In genomic region chr8:122735542-122736473, GRCm38 (mm10) we compare ENCODE assay signal across 11 mouse cellular contexts. TPM values are rescaled to one million over a fixed set of nuclear protein-coding genes. Genes with fewer than 3 reads are reported as not detected.
A peak's percentile ranks its signal among the peaks of the same experiment; 100 is the strongest.
DNase-seq lines count a peak whose midpoint lies in the region; ATAC-seq lines count a peak whose summit lies in the region.
"Had no signal": no experiment of that assay in that cellular context is flagged by ENCODE, and none has a peak within 500 bp of the region (broad histone marks: within the 10 kb centered on the region; RNA-seq: fewer than 3 reads in every experiment).

No protein-coding gene starts in this region.

- DNase-seq in forebrain, embryonic 11.5 days (ENCODE audit: low spot score), result no peak
- DNase-seq in c-Kit-negative CD71-positive TER-119-positive erythroid progenitor cells, embryonic 14.5 days (ENCODE audit: low read depth, low spot score), result peak; percentile 57
- DNase-seq in hindbrain, embryonic 11.5 days (ENCODE audit: low spot score), result no peak
- DNase-seq in gastrocnemius, postnatal 36 days, result no peak
- DNase-seq in urinary bladder, postnatal 14 days (ENCODE audit: low spot score), result no peak
- no peak for DNase-seq in gastrocnemius, adult 8-10 months (ENCODE audit: low spot score in 2 of 2)
- DNase-seq: gastrocnemius, postnatal 10 days; right cerebral cortex, postnatal 14 days had no signal

- H3K27me3 ChIP-seq in forebrain, embryonic 13.5 days, result peaks cover 10% of the 10 kb centered on the region; the same call in 1 of the 2 replicates
- peaks cover 2% of the 10 kb centered on the region; the same call in 1 of the 2 replicates for H3K27me3 ChIP-seq in forebrain, embryonic 11.5 days (ENCODE audit: control insufficient read depth, insufficient read depth, low read length)
- no peaks in the 10 kb centered on the region for H3K27me3 ChIP-seq in hindbrain, embryonic 11.5 days (ENCODE audit: control insufficient read depth, insufficient read depth, low read length)
- H3K27me3 ChIP-seq in midbrain, embryonic 13.5 days, result peaks cover 3% of the 10 kb centered on the region

- peaks cover 73% of the 10 kb centered on the region for H3K4me1 ChIP-seq in forebrain, embryonic 13.5 days
- peaks cover 16% of the 10 kb centered on the region for H3K4me1 ChIP-seq in forebrain, embryonic 11.5 days (replicated peaks; ENCODE audit: control insufficient read depth, insufficient read depth, low read length)
- peaks cover 5% of the 10 kb centered on the region for H3K4me1 ChIP-seq in hindbrain, embryonic 11.5 days (replicated peaks; ENCODE audit: control insufficient read depth, insufficient read depth, low read length)
- H3K4me1 ChIP-seq in midbrain, embryonic 13.5 days (replicated peaks), result peaks cover 58% of the 10 kb centered on the region

- H3K36me3 ChIP-seq in forebrain, embryonic 13.5 days (ENCODE audit: poor library complexity, severe bottlenecking), result no peaks in the 10 kb centered on the region
- H3K36me3 ChIP-seq in forebrain, embryonic 11.5 days (ENCODE audit: control insufficient read depth, insufficient read depth, low read length), result no peaks in the 10 kb centered on the region
- no peaks in the 10 kb centered on the region for H3K36me3 ChIP-seq in hindbrain, embryonic 11.5 days (ENCODE audit: control insufficient read depth, insufficient read depth, low read length)
- no peaks in the 10 kb centered on the region for H3K36me3 ChIP-seq in midbrain, embryonic 13.5 days
- H3K36me3 ChIP-seq: limb, embryonic 13.5 days had no signal

- ATAC-seq in forebrain, embryonic 13.5 days, result no peak
- no peak for ATAC-seq in forebrain, embryonic 11.5 days (replicated peaks; ENCODE audit: low FRiP score)
- no peak for ATAC-seq in hindbrain, embryonic 11.5 days (ENCODE audit: low FRiP score)
- no peak for ATAC-seq in midbrain, embryonic 13.5 days

- no peak overlapping the region for H3K4me2 ChIP-seq in forebrain, embryonic 13.5 days
- no peak overlapping the region for H3K4me2 ChIP-seq in forebrain, embryonic 11.5 days (ENCODE audit: low read depth, low read length, severe bottlenecking)
- H3K4me2 ChIP-seq in hindbrain, embryonic 11.5 days (replicated peaks; ENCODE audit: low read depth, low read length), result no peak overlapping the region
- H3K4me2 ChIP-seq in midbrain, embryonic 13.5 days (replicated peaks), result no peak overlapping the region
- H3K4me2 ChIP-seq: limb, embryonic 13.5 days had no signal

- peak overlapping the region; percentile 22; the same call in 1 of the 2 replicates for H3K9ac ChIP-seq in forebrain, embryonic 13.5 days
- H3K9ac ChIP-seq in forebrain, embryonic 11.5 days (ENCODE audit: low read length), result no peak overlapping the region
- H3K9ac ChIP-seq in hindbrain, embryonic 11.5 days (ENCODE audit: low read depth, low read length), result peak overlapping the region; percentile 17; the same call in 1 of the 2 replicates
- no peak overlapping the region; the same call in 1 of the 2 replicates for H3K9ac ChIP-seq in midbrain, embryonic 13.5 days (replicated peaks)
- H3K9ac ChIP-seq: limb, embryonic 13.5 days had no signal

- no peak overlapping the region for H3K4me3 ChIP-seq in forebrain, embryonic 13.5 days
- no peak overlapping the region for H3K4me3 ChIP-seq in forebrain, embryonic 11.5 days (ENCODE audit: low read depth, low read length)
- H3K4me3 ChIP-seq in hindbrain, embryonic 11.5 days (ENCODE audit: low read depth, low read length), result no peak overlapping the region
- no peak overlapping the region for H3K4me3 ChIP-seq in midbrain, embryonic 13.5 days (replicated peaks)
- H3K4me3 ChIP-seq: limb, embryonic 13.5 days had no signal

- 62% methylated on average over 19 of the region's 19 CpGs for WGBS in forebrain, embryonic 13.5 days
- 70% methylated on average over 19 of the region's 19 CpGs for WGBS in forebrain, embryonic 11.5 days
- WGBS in hindbrain, embryonic 11.5 days, result 61% methylated on average over 19 of the region's 19 CpGs
- 61% methylated on average over 19 of the region's 19 CpGs for WGBS in midbrain, embryonic 13.5 days

- H3K9me3 ChIP-seq in forebrain, embryonic 13.5 days (replicated peaks), result no peaks in the 10 kb centered on the region
- H3K9me3 ChIP-seq in forebrain, embryonic 11.5 days (ENCODE audit: control insufficient read depth, low read length), result no peaks in the 10 kb centered on the region
- H3K9me3 ChIP-seq in hindbrain, embryonic 11.5 days (ENCODE audit: control insufficient read depth, low read length), result no peaks in the 10 kb centered on the region
- H3K9me3 ChIP-seq in midbrain, embryonic 13.5 days, result no peaks in the 10 kb centered on the region
- H3K9me3 ChIP-seq: limb, embryonic 13.5 days had no signal

- H3K27ac ChIP-seq in forebrain, embryonic 13.5 days, result peak overlapping the region; percentile 54
- H3K27ac ChIP-seq in forebrain, embryonic 11.5 days (ENCODE audit: low read depth, low read length), result no peak overlapping the region
- H3K27ac ChIP-seq in hindbrain, embryonic 11.5 days (ENCODE audit: low read depth, low read length), result no peak overlapping the region
- H3K27ac ChIP-seq in midbrain, embryonic 13.5 days, result peak overlapping the region; percentile 70
- H3K27ac ChIP-seq: limb, embryonic 13.5 days had no signal

- intact Hi-C loops in gastrocnemius, postnatal 36 days (cut with DNase I), result no loop called here

RNA-seq across cellular contexts. Expression of gene Cbfa2t3, which starts 36.9 kb away (rescaled TPM):
- polyA plus RNA-seq in forebrain, embryonic 13.5 days (2015; fragmentation: Nextera tagmentation; extraction: Ambion mirVana), result 12.4 and 13.9 TPM in 2 replicates
- 6.0 and 7.0 TPM in 2 replicates for polyA plus RNA-seq in forebrain, embryonic 11.5 days (2014; fragmentation: Nextera tagmentation; extraction: Ambion mirVana)
- polyA plus RNA-seq in hindbrain, embryonic 11.5 days (2014; fragmentation: Nextera tagmentation; extraction: Ambion mirVana), result 7.3 and 8.9 TPM in 2 replicates
- polyA plus RNA-seq in midbrain, embryonic 13.5 days (2015; fragmentation: Nextera tagmentation; extraction: Ambion mirVana), result 20.2 and 20.9 TPM in 2 replicates
- 10 to 100 TPM; 17.0 to 18.7 TPM for total RNA-seq in gastrocnemius, postnatal 36 days (2021)
- 10 to 100 TPM; 12.3 to 22.0 (median 17.2) TPM for total RNA-seq in gastrocnemius, adult 8-10 months (2022)

RNA-seq across cellular contexts. Expression of gene Acsf3, which starts 39.5 kb away (rescaled TPM):
- polyA plus RNA-seq in forebrain, embryonic 13.5 days (2015; fragmentation: Nextera tagmentation; extraction: Ambion mirVana), result 15.4 and 17.4 TPM in 2 replicates
- polyA plus RNA-seq in forebrain, embryonic 11.5 days (2014; fragmentation: Nextera tagmentation; extraction: Ambion mirVana), result 15.6 and 16.3 TPM in 2 replicates
- polyA plus RNA-seq in hindbrain, embryonic 11.5 days (2014; fragmentation: Nextera tagmentation; extraction: Ambion mirVana), result 11.5 and 15.4 TPM in 2 replicates
- 17.9 and 18.7 TPM in 2 replicates for polyA plus RNA-seq in midbrain, embryonic 13.5 days (2015; fragmentation: Nextera tagmentation; extraction: Ambion mirVana)
- 10 to 100 TPM; 12.5 to 14.2 TPM for total RNA-seq in gastrocnemius, postnatal 36 days (2021)
- total RNA-seq in gastrocnemius, adult 8-10 months (2022), result 10 to 100 TPM; 10.5 to 13.1 (median 11.5) TPM

Comparison
In these comparisons a context has a peak if more than half of its experiments do, and no peak if none do; other contexts are left out.
1. H3K27ac ChIP-seq: peak in forebrain, embryonic 13.5 days (single experiment) and midbrain, embryonic 13.5 days (single experiment); none in forebrain, embryonic 11.5 days (single experiment) and hindbrain, embryonic 11.5 days (single experiment).
2. H3K9ac ChIP-seq: peak in forebrain, embryonic 13.5 days (single experiment) and hindbrain, embryonic 11.5 days (single experiment); none in forebrain, embryonic 11.5 days (single experiment) and midbrain, embryonic 13.5 days (single experiment).